Mouse (Mus musculus) hindbrain, embryonic 13.5 days (tissue): Measurements from ENCODE around the gene Scyl1. TPM values are rescaled to one million over a fixed set of nuclear protein-coding genes. Genes with fewer than 3 reads are reported as not detected.
A peak's percentile ranks its signal among the peaks of the same experiment; 100 is the strongest.

Experiments
- ATAC-seq: fragments of 200-750 bp; cut with Nextera tagmentation; 2 replicates; pipeline ENCODE4 v1.8.0; 2017; ENCODE audit warnings: moderate TSS enrichment; ENCODE audit not compliant: low FRiP score
- H3K27ac ChIP-seq: fragments of 300-500 bp; sonication (generic); 2 replicates; pipeline ENCODE4 v1.5.1; 2015; ENCODE audit warnings: inconsistent platforms, mild to moderate bottlenecking, moderate library complexity
- H3K27me3 ChIP-seq: fragments of 300-500 bp; sonication (generic); 2 replicates; pipeline ENCODE4 v1.6.1; 2015; ENCODE audit warnings: mild to moderate bottlenecking, inconsistent platforms
- H3K36me3 ChIP-seq: fragments of 300-500 bp; sonication (generic); 2 replicates; pipeline ENCODE4 v1.6.1; 2015; ENCODE audit warnings: mild to moderate bottlenecking, inconsistent platforms
- H3K4me1 ChIP-seq: fragments of 300-500 bp; sonication (generic); replicated peaks from 2 replicates; pipeline ENCODE4 v1.6.1; 2015; ENCODE audit warnings: inconsistent platforms
- H3K4me2 ChIP-seq: fragments of 300-500 bp; sonication (generic); 2 replicates; pipeline ENCODE4 v1.6.1; 2015; ENCODE audit warnings: inconsistent platforms, mild to moderate bottlenecking, moderate library complexity
- H3K4me3 ChIP-seq: fragments of 300-500 bp; sonication (generic); 2 replicates; pipeline ENCODE4 v1.5.1; 2015; ENCODE audit warnings: mild to moderate bottlenecking, inconsistent platforms
- H3K9ac ChIP-seq: fragments of 300-500 bp; sonication (generic); 2 replicates; pipeline ENCODE4 v1.6.1; 2015; ENCODE audit warnings: mild to moderate bottlenecking, inconsistent platforms
- H3K9me3 ChIP-seq: fragments of 300-500 bp; sonication (generic); 2 replicates; pipeline ENCODE4 v1.6.1; 2016; ENCODE audit warnings: inconsistent platforms
- WGBS: fragments of 180-500 bp; shearing (Covaris S2); methylation state at CpG from one replicate; pipeline ENCODE4 v1.1.7; 2015; 5-methylcytosine and 5-hydroxymethylcytosine counted together
- polyA plus RNA-seq: library from polyadenylated mRNA; unstranded; fragments of >200 nt; fragmentation: Nextera tagmentation; extraction: Ambion mirVana; gene quantifications from 2 replicates; pipeline ENCODE4 v1.2.1, GENCODE M21; 2015

The Scyl1 gene
- polyA plus RNA-seq, 1 experiment from 2014 or later = 72.4 TPM

GRCm38 (mm10) chr19:5715793-5716688, 55.2 kb downstream of the Scyl1 start:
- H3K9ac ChIP-seq = peak overlapping the region; percentile 40; the same call in 1 of the 2 replicates
- 17% methylated on average over 43 of the region's 43 CpGs for WGBS
- H3K9me3 ChIP-seq = no peaks in the 10 kb centered on the region
- peaks cover 26% of the 10 kb centered on the region for H3K4me1 ChIP-seq
- peak; percentile 72 for ATAC-seq
- H3K27me3 ChIP-seq = no peaks in the 10 kb centered on the region
- H3K4me2 ChIP-seq = peak overlapping the region; percentile 38
- no peak overlapping the region for H3K27ac ChIP-seq
- peak overlapping the region; percentile 11; the same call in 1 of the 2 replicates for H3K4me3 ChIP-seq
- H3K36me3 ChIP-seq = peaks cover 67% of the 10 kb centered on the region

DNA sequence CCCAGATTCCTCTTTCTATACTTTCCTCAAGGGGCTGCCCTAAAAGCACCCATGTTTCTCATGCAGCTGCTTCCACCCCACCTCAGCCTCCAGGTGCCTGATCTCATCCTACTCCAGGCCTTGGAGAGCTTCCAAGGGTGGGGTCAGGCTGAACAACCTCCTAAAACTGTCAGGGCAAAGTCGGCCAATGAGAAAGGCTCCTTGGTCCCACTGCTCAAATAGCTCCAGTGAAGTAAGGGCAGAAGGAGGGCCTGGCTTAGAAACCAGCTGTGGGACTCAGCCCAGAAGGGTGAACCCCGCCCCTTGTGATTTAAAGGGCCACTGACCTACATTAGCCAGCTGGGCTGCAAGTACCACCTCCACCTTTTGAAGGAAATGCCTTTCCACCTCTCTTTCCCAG, 57.5 kb downstream of the Scyl1 start:
- H3K9ac ChIP-seq = no peak overlapping the region
- no peak for ATAC-seq
- H3K36me3 ChIP-seq = peaks cover 65% of the 10 kb centered on the region
- no peaks in the 10 kb centered on the region for H3K9me3 ChIP-seq
- H3K4me1 ChIP-seq = peaks cover 26% of the 10 kb centered on the region
- H3K4me3 ChIP-seq = no peak overlapping the region
- H3K27me3 ChIP-seq = no peaks in the 10 kb centered on the region
- 17% methylated on average over 2 of the region's 2 CpGs for WGBS
- H3K4me2 ChIP-seq = no peak overlapping the region
- H3K27ac ChIP-seq = no peak overlapping the region

DNA sequence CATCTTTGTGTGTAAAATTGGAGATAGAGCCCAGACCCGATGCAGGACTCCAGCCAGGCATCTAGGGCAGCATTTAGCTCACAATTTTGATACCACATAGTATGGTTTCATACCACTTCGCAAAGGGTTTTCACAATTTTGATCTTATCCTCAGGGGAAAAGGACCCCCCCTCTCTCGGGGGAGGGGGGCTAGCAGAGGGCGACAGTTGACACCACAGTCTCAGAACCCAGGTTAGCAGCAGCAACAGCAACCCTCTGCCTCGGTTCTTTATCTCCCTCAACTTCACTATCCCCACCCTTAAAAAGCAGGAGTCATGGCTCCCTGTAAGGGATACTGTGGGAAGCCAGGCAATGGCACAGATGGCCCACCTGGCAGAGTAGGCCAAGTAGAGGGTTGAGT, 58.0 kb downstream of the Scyl1 start:
- no peak overlapping the region for H3K4me3 ChIP-seq
- ATAC-seq = no peak
- H3K4me1 ChIP-seq = peaks cover 26% of the 10 kb centered on the region
- H3K36me3 ChIP-seq = peaks cover 65% of the 10 kb centered on the region
- H3K4me2 ChIP-seq = no peak overlapping the region
- H3K9ac ChIP-seq = no peak overlapping the region
- no peak overlapping the region for H3K27ac ChIP-seq
- WGBS = 79% methylated on average over 5 of the region's 5 CpGs
- H3K9me3 ChIP-seq = no peaks in the 10 kb centered on the region
- no peaks in the 10 kb centered on the region for H3K27me3 ChIP-seq

GRCm38 (mm10) chr19:5711907-5712460, 59.2 kb downstream of the Scyl1 start:
- Histone ChIP-seq H3K27me3 (no peaks in the 10 kb centered on the region), H3K9me3 (no peaks in the 10 kb centered on the region), H3K4me1 (peaks cover 22% of the 10 kb centered on the region), H3K27ac (no peak overlapping the region), H3K4me3 (no peak overlapping the region), H3K4me2 (no peak overlapping the region), H3K36me3 (peaks cover 70% of the 10 kb centered on the region), H3K9ac (no peak overlapping the region)
- ATAC-seq = no peak
- WGBS = 93% methylated on average over 14 of the region's 14 CpGs

GRCm38 (mm10) chr19:5711218-5711617, 60.0 kb downstream of the Scyl1 start:
- Histone ChIP-seq H3K27ac (no peak overlapping the region), H3K4me3 (no peak overlapping the region), H3K9ac (no peak overlapping the region), H3K27me3 (no peaks in the 10 kb centered on the region), H3K4me1 (peaks cover 14% of the 10 kb centered on the region), H3K36me3 (peaks cover 75% of the 10 kb centered on the region), H3K4me2 (no peak overlapping the region), H3K9me3 (no peaks in the 10 kb centered on the region)
- WGBS = 7% methylated on average over 3 of the region's 3 CpGs
- no peak for ATAC-seq

- H3K4me1 ChIP-seq = peaks cover 9% of the 10 kb centered on the region
- H3K9ac ChIP-seq = no peak overlapping the region
- 71% methylated on average over 8 of the region's 8 CpGs for WGBS
- no peak for ATAC-seq
- no peak overlapping the region for H3K27ac ChIP-seq
- no peaks in the 10 kb centered on the region for H3K9me3 ChIP-seq
- no peaks in the 10 kb centered on the region for H3K27me3 ChIP-seq
- peaks cover 79% of the 10 kb centered on the region for H3K36me3 ChIP-seq
- no peak overlapping the region for H3K4me3 ChIP-seq
- H3K4me2 ChIP-seq = no peak overlapping the region
Measured at GRCm38 (mm10) chr19:5710581-5710980, 60.6 kb downstream of the Scyl1 start.

GRCm38 (mm10) chr19:5710068-5710467, 61.2 kb downstream of the Scyl1 start:
- no peak overlapping the region for H3K27ac ChIP-seq
- ATAC-seq = no peak
- peaks cover 8% of the 10 kb centered on the region for H3K4me1 ChIP-seq
- peaks cover 78% of the 10 kb centered on the region for H3K36me3 ChIP-seq
- H3K27me3 ChIP-seq = no peaks in the 10 kb centered on the region
- H3K9ac ChIP-seq = no peak overlapping the region
- H3K9me3 ChIP-seq = no peaks in the 10 kb centered on the region
- no peak overlapping the region for H3K4me3 ChIP-seq
- no peak overlapping the region for H3K4me2 ChIP-seq
- 95% methylated on average over 6 of the region's 6 CpGs for WGBS

Other genes starting within 250 kb of the Scyl1 start
- 0.21 TPM in 1 of 2 replicates, not detected in the other for gene Ovol1, start 210.8 kb downstream of the Scyl1 start, polyA plus RNA-seq
- 2.2 and 2.9 TPM in 2 replicates for gene Ap5b1, start 203.4 kb downstream of the Scyl1 start, polyA plus RNA-seq
- 71.2 and 80.6 TPM in 2 replicates for gene Rnaseh2c, start 169.5 kb downstream of the Scyl1 start, polyA plus RNA-seq
- gene Kat5, start 161.2 kb downstream of the Scyl1 start, polyA plus RNA-seq = 77.2 and 79.7 TPM in 2 replicates
- gene Rela, start 133.9 kb downstream of the Scyl1 start, polyA plus RNA-seq = 30.1 and 35.2 TPM in 2 replicates
- gene Sipa1, start 107.7 kb downstream of the Scyl1 start, polyA plus RNA-seq = 15.0 and 15.4 TPM in 2 replicates
- gene Map3k11, start 82.7 kb downstream of the Scyl1 start, polyA plus RNA-seq = 11.6 and 14.4 TPM in 2 replicates
- gene Pcnx3, start 82.5 kb downstream of the Scyl1 start, polyA plus RNA-seq = 21.3 and 24.4 TPM in 2 replicates
- 0.44 and 0.63 TPM in 2 replicates for gene Kcnk7, start 67.1 kb downstream of the Scyl1 start, polyA plus RNA-seq
- 6.7 and 10.1 TPM in 2 replicates for gene Ehbp1l1, start 45.1 kb downstream of the Scyl1 start, polyA plus RNA-seq
- gene Fam89b, start 41.8 kb downstream of the Scyl1 start, polyA plus RNA-seq = 184 and 187 TPM in 2 replicates
- gene Ltbp3, start 30.5 kb downstream of the Scyl1 start, polyA plus RNA-seq = 10.6 and 11.2 TPM in 2 replicates
- 17.5 and 19.3 TPM in 2 replicates for gene Frmd8, start 103.9 kb upstream of the Scyl1 start, polyA plus RNA-seq
- gene Slc25a45, start 106.4 kb upstream of the Scyl1 start, polyA plus RNA-seq = 2.6 and 2.8 TPM in 2 replicates
- 15.2 and 15.9 TPM in 2 replicates for gene Tigd3, start 122.7 kb upstream of the Scyl1 start, polyA plus RNA-seq
- gene Dpf2, start 141.6 kb upstream of the Scyl1 start, polyA plus RNA-seq = 128 and 137 TPM in 2 replicates
- 11.5 and 12.4 TPM in 2 replicates for gene Cdc42ep2, start 153.4 kb upstream of the Scyl1 start, polyA plus RNA-seq
- gene Pola2, start 192.8 kb upstream of the Scyl1 start, polyA plus RNA-seq = 22.6 and 24.2 TPM in 2 replicates
- gene Slc22a20, start 214.7 kb upstream of the Scyl1 start, polyA plus RNA-seq = not detected in 2 replicates
- 3.3 and 4.7 TPM in 2 replicates for gene Capn1, start 244.5 kb upstream of the Scyl1 start, polyA plus RNA-seq